Mouse (Mus musculus): ENCODE results near the gene Cd8b1.
A peak's percentile ranks its signal among the peaks of the same experiment; 100 is the strongest.

The Cd8b1 gene

DNA sequence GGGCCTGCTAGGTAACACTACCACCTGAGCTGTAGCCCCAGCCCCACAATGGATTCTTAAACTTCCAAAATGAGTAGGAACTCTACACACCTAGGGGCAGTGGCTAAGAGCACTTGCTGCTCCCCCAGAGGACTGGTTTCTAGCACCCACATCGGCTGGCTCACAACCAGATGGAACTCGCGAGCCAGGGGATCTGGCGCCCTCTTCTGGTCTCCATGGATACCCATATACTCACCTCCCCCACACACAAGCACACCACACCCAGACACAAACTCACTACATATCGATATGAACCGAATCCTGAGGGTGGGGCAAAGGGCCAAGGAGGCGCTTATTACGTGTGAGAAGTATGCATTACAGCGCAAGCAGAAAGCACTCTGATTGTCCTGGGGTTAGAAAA lies 25.4 kb downstream of the Cd8b1 start:
- DNase-seq (ENCODE audit: low read depth, low spot score): no peak

- no peak for DNase-seq (ENCODE audit: low read depth, low spot score)
Measured at GRCm38 (mm10) chr6:71351201-71351600, 28.6 kb downstream of the Cd8b1 start.

GRCm38 (mm10) chr6:71352201-71352600 lies 29.6 kb downstream of the Cd8b1 start:
- no peak for DNase-seq (ENCODE audit: low read depth, low spot score)

DNA sequence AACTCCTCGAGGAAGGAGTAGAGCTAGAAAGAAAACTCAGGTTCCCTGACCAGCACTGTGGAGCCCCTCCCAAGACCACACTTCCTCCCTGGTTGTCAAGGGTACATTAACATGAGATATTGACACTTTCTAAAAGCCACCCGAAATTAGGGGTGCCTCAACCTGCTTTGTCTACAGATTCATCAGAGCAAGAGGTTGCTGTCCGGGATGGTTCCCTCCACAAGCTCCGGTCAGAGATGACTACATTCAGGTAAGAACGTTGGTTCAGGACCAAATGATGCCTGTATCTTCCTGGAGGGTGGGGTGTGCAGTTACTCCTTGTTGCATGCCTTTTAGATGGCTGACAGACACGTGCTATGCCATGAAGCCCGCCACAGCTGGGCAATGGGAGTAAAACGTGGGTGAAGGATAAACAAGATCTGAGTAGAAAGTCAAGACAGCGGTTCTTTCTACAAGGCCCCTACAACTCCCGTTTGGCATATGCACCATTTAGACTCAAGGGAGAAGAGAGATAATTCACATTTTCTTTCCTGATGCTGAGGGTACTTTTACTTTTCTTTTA lies 30.4 kb downstream of the Cd8b1 start:
- DNase-seq (ENCODE audit: low read depth, low spot score): no peak

- DNase-seq (ENCODE audit: low read depth, low spot score): no peak
Measured at GRCm38 (mm10) chr6:71353722-71354121, 31.1 kb downstream of the Cd8b1 start.

DNA sequence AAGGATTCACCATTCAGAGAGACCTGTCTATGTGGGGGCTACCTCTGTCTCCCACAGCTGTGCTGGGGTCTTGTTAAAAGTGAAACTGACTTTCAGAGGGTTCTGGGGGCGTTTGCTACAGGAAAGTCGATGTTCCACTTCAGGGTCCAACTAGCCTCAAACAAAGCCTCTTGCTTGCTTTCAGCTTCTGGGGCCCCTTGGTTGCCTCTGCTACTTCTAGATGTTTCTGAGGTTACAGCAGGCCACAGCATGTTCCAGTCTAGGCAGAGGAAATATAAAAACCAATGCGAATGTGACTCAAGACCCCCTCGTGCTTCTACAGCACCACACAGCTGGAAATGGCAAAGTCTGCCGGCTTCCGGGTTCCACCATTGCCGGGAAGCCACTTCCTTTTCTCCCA lies 34.9 kb downstream of the Cd8b1 start:
- no peak for DNase-seq (ENCODE audit: low read depth, low spot score)

DNA sequence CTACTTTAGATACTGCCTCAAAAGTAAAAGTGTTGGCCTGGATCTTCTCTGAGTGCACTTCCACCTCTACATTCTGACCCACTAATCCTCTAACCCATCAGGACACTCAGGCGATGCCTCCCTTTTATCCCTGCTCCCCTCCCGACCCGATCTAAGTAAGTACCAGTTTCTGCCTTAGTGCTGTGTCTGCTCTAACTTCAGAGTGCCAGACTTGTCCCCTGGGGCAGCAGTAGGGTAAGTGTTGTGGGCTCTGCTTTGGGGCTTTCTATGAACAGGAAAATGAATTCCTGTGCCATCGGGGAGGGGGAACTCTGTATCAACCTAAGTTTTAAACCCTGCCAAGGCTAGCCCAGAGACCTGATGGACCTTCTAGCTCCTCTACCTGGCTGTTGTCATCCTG lies 37.6 kb downstream of the Cd8b1 start:
- no peak for DNase-seq (ENCODE audit: low read depth, low spot score)

DNA sequence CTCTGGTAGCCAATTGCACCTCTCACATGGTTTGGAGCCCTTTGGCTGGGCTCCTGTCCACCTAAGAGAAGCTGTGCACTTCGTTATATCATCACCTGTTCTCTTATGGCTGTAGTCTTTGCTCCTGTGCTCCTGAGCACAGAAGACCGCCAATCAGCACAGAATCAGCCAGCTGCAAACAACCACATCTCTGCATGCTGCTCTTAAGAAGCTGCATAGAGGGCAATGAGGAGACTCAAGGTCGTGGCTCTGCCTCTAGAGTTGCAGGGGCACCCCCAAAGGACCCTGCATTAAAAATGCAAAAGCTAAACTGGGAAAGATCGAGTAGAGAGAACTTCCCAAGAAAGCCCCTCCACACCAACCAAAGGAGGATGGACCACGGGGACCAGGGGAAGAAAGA lies 38.2 kb downstream of the Cd8b1 start:
- no peak for DNase-seq (ENCODE audit: low read depth, low spot score)

- DNase-seq (ENCODE audit: low read depth, low spot score): no peak
Measured at GRCm38 (mm10) chr6:71361156-71361670, 38.6 kb downstream of the Cd8b1 start.

DNA sequence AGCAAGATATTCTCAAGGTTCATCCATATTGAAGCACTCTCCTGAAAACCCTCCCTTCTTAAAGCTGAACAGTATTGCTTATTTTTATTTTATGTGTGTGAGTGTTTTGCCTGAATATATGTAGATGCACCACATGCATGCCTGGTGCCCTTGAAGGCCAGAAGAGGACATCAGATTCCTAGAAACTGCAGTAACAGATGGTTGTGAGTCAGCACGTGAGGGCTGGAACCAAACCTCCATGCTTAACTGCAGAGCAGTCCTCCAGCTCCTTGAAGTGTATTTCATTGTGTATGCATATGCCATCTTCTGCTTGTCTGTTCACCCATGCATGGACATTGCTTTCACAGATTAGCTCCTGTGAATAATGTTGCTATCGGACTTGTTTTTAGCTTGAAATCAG lies 41.4 kb downstream of the Cd8b1 start:
- DNase-seq (ENCODE audit: low read depth, low spot score): peak; percentile 12

- no peak for DNase-seq (ENCODE audit: low read depth, low spot score)
Measured at GRCm38 (mm10) chr6:71369416-71369815, 46.8 kb downstream of the Cd8b1 start.

- DNase-seq (ENCODE audit: low read depth, low spot score): no peak
Measured at GRCm38 (mm10) chr6:71371085-71371605, 48.6 kb downstream of the Cd8b1 start.

DNA sequence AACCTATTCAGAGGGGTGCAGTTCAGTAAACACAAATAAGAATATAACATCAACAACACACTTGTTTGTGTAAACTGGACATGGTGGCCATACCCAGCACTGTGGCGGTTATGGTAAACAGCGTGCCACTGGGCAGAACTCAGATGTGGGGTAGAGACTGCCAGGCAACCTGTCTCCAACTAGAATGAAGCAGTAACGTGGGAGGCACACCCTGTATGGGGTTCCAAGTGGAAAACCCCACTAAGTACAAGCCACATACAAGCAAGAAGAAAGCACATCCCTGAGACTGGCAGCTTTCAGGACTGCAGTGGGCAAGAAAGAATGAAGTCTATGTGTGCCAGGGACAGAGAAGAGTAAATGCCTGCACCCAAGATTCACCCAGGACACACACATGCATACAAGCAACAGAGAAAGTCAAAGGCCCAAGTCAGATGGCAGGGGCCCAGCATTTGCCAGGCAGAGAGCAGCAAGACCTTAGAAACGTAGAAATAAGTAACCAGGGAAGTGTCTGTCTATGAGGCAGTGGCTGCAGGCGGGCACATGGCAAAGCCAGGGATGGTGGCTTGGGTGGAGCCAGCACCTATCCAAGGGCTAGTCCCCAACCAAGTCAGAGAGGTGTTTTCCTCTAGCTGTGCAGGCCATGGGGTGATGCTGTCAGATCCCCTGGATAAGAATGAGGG lies 49.6 kb downstream of the Cd8b1 start:
- no peak for DNase-seq (ENCODE audit: low read depth, low spot score)

GRCm38 (mm10) chr6:71373249-71373775 lies 50.7 kb downstream of the Cd8b1 start, which contains the start of gene Cd8a:
TSS of gene Cd8a (plus strand) at chr6:71373427.
- DNase-seq (ENCODE audit: low read depth, low spot score): no peak

DNA sequence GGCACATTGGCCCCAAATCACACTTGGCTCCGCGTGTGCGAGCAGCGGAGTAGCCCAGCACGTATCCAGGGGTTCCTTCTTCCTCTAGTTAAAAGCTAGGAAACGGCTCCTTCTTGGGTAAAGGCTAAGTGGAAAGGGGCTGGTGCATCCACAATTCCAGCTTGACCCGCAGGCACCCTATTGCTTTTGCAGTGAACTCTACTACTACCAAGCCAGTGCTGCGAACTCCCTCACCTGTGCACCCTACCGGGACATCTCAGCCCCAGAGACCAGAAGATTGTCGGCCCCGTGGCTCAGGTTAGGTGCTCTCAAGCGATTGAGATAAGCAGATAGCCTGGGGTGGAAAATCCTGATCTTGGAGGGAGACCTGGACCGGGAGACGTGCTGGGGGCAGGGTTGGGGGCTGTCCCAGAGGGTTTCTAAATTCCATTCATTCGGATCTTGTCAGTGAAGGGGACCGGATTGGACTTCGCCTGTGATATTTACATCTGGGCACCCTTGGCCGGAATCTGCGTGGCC lies 51.8 kb downstream of the Cd8b1 start:
- DNase-seq (ENCODE audit: low read depth, low spot score): no peak

- no peak for DNase-seq (ENCODE audit: low read depth, low spot score)
Measured at GRCm38 (mm10) chr6:71374921-71375320, 52.3 kb downstream of the Cd8b1 start.

DNA sequence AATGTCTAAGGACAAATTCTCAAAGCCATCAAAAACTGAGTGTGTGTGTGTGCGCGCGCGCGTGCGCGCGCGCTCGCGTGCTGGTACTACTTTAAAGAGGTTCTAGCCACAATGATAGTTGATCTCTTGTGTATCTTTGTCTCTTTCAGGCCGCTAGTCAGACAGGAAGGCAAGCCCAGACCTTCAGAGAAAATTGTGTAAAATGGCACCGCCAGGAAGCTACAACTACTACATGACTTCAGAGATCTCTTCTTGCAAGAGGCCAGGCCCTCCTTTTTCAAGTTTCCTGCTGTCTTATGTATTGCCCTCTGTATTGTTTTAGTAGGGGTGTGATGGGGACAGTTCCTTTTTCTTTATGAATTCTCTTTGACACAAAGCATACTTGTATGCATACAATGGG lies 54.1 kb downstream of the Cd8b1 start:
- DNase-seq (ENCODE audit: low read depth, low spot score): no peak

GRCm38 (mm10) chr6:71381654-71382053 lies 59.1 kb downstream of the Cd8b1 start:
- no peak for DNase-seq (ENCODE audit: low read depth, low spot score)

All from brain, adult 2 months (tissue).